Mouse (Mus musculus): Measurements from ENCODE around the gene Scd2. TPM values are rescaled to one million over a fixed set of nuclear protein-coding genes. Genes with fewer than 3 reads are reported as not detected.

Gene Scd2
- total RNA-seq, 2 experiments from 2014 or later, result 9.1 to 9.4 TPM

Small RNAs within 50 kb of the gene (microRNA-seq; reads per million reads assigned to microRNA genes)
- gene Mir5114, result 5.4 to 7.2 reads per million in 2 experiments

Other genes starting within 250 kb of the Scd2 start
- 10 to 100 TPM in 1 of 2 experiments, 1 to 10 TPM in 1; 9.1 to 11.2 TPM for gene Erlin1, start 223.9 kb upstream of the Scd2 start, total RNA-seq (2021)
- gene Chuk, start 186.2 kb upstream of the Scd2 start, total RNA-seq (2021), result 10 to 100 TPM; 25.8 to 28.0 TPM
- 1 to 10 TPM; 9.0 to 9.1 TPM for gene Cwf19l1, start 157.8 kb upstream of the Scd2 start, total RNA-seq (2021)
- gene Bloc1s2, start 147.2 kb upstream of the Scd2 start, total RNA-seq (2021), result 10 to 100 TPM; 19.0 to 24.3 TPM
- not detected for gene Pkd2l1, start 101.2 kb upstream of the Scd2 start, total RNA-seq (2021)
- not detected for gene Scd3, start 90.4 kb upstream of the Scd2 start, total RNA-seq (2021)
- gene Scd4, start 39.4 kb downstream of the Scd2 start, total RNA-seq (2021), result 1 to 10 TPM; 4.3 to 7.8 TPM
- gene Scd1, start 114.2 kb downstream of the Scd2 start, total RNA-seq (2021), result 100 to 1,000 TPM in 1 of 2 experiments, 10 to 100 TPM in 1; 30.8 to 212 TPM
- gene Wnt8b, start 199.8 kb downstream of the Scd2 start, total RNA-seq (2021), result not detected